Mouse (Mus musculus) CH12.LX (cell line): ENCODE data around the gene Fam20a.

Experiments used
- CHD2 ChIP-seq: IDR thresholded peaks from 2 replicates; pipeline ENCODE4 v1.6.1; 2011; ENCODE audit warnings: low read length, improper control_type of control experiment
- CTCF ChIP-seq, 2 experiments: IDR thresholded peaks in 1 of 2; conservative IDR thresholded peaks in 1 of 2; 2 replicates each; pipeline ENCODE4 v1.5.1; 2011 to 2012; ENCODE audit warnings: low read depth in 2 of 2, low read length in 2 of 2, improper control_type of control experiment in 1 of 2, inconsistent platforms in 1 of 2, mild to moderate bottlenecking in 1 of 2, moderate library complexity in 1 of 2
- KAT2A ChIP-seq: IDR thresholded peaks from 2 replicates; pipeline ENCODE4 v1.6.1; 2012; ENCODE audit warnings: low read length, improper control_type of control experiment, inconsistent platforms; ENCODE audit not compliant: insufficient replicate concordance
- NRF1 ChIP-seq: IDR thresholded peaks from 2 replicates; pipeline ENCODE4 v1.6.1; 2014; ENCODE audit warnings: low read depth, mild to moderate bottlenecking, inconsistent platforms, low read length, improper control_type of control experiment, moderate library complexity
- POLR2A ChIP-seq: IDR thresholded peaks from 2 replicates; pipeline ENCODE4 v1.6.1; 2011; ENCODE audit warnings: low read depth, mild to moderate bottlenecking, improper control_type of control experiment, low read length
- POLR2AphosphoS2 ChIP-seq: IDR thresholded peaks from 2 replicates; pipeline ENCODE4 v1.6.1; 2011; ENCODE audit warnings: low read depth, low read length, improper control_type of control experiment
- RAD21 ChIP-seq: IDR thresholded peaks from 2 replicates; pipeline ENCODE4 v1.6.1; 2011; ENCODE audit warnings: low read depth, mild to moderate bottlenecking, low read length, improper control_type of control experiment, moderate library complexity
- UBTF ChIP-seq: IDR thresholded peaks from 2 replicates; pipeline ENCODE4 v1.6.1; 2012; ENCODE audit warnings: low read depth, mild to moderate bottlenecking, inconsistent platforms, low read length, improper control_type of control experiment, moderate library complexity
- USF1 ChIP-seq: IDR thresholded peaks from 2 replicates; pipeline ENCODE4 v1.6.1; 2014; ENCODE audit warnings: low read depth, mild to moderate bottlenecking, inconsistent platforms, low read length, improper control_type of control experiment

- TF ChIP-seq NRF1 = no peak
- no peak for TF ChIP-seq POLR2A
- TF ChIP-seq UBTF = no peak
- no peak for TF ChIP-seq CTCF (conservative IDR thresholded peaks at IDR 0.05 in 1 of 2, IDR thresholded peaks at IDR 0.05 in 1 of 2; ENCODE audit: low read depth in 2 of 2, low read length in 2 of 2)
- no peak for TF ChIP-seq RAD21
- no peak for TF ChIP-seq KAT2A
- TF ChIP-seq CHD2 = no peak
- no peak for TF ChIP-seq POLR2AphosphoS2
- no peak for TF ChIP-seq USF1
Measured at GRCm38 (mm10) chr11:109717448-109717847, 4.6 kb downstream of the Fam20a start.
